In the genomic region with DNA sequence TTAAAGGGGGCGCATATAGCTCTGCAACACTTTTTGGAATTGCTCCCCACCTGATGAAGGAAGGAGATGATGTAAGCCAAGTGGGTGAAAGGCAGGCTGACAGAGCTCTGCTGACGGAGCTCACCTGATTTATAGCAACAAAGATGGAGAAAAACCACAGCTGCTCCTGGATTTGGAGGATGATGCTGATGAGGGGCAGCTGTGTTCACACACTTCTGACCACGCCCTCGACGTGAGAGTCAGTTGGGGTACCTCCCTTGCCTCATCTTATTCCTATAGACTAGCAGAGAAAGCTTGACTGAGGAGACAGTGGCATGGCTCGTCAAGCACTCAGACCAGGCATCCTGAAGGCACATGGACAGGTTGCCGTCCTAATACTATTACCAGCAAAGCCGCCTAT, we compare ENCODE assay signal across 11 mouse cellular contexts. TPM values are rescaled to one million over a fixed set of nuclear protein-coding genes. Genes with fewer than 3 reads are reported as not detected.
DNase-seq lines count a peak whose midpoint lies in the region; ATAC-seq lines count a peak whose summit lies in the region.
"Had no signal": no experiment of that assay in that cellular context is flagged by ENCODE, and none has a peak within 500 bp of the region (broad histone marks: within the 10 kb centered on the region; RNA-seq: fewer than 3 reads in every experiment).

Fam241b (minus strand) TSS at position 101 of the 400 bp plus-strand sequence.

- no peaks in the 10 kb centered on the region for H3K9me3 ChIP-seq in embryonic facial prominence, embryonic 12.5 days
- H3K9me3 ChIP-seq in midbrain, embryonic 14.5 days (ENCODE audit: control insufficient read depth, low read length) = no peaks in the 10 kb centered on the region

- no peaks in the 10 kb centered on the region for H3K4me1 ChIP-seq in embryonic facial prominence, embryonic 12.5 days
- no peaks in the 10 kb centered on the region for H3K4me1 ChIP-seq in midbrain, embryonic 14.5 days (ENCODE audit: control insufficient read depth, insufficient read depth, low read length)

- H3K4me3 ChIP-seq in embryonic facial prominence, embryonic 12.5 days = no peak within 1 kb of the TSS
- H3K4me3 ChIP-seq in midbrain, embryonic 14.5 days (replicated peaks; ENCODE audit: low read depth, low read length) = no peak within 1 kb of the TSS

- no peak within 1 kb of the TSS for H3K27ac ChIP-seq in embryonic facial prominence, embryonic 12.5 days
- H3K27ac ChIP-seq in midbrain, embryonic 14.5 days (replicated peaks; ENCODE audit: low read depth, low read length) = no peak within 1 kb of the TSS

- H3K27me3 ChIP-seq in embryonic facial prominence, embryonic 12.5 days = peaks cover 3% of the 10 kb centered on the region
- no peaks in the 10 kb centered on the region for H3K27me3 ChIP-seq in midbrain, embryonic 14.5 days (ENCODE audit: control insufficient read depth, insufficient read depth, low read length)

- no peak for DNase-seq in layer of hippocampus, adult 18-20 months (ENCODE audit: low spot score in 2 of 2)
- DNase-seq in layer of hippocampus, adult 9-10 months (ENCODE audit: low spot score) = no peak
- no peak for DNase-seq in large intestine, adult 2 months (ENCODE audit: low read depth, low spot score)
- no peak for DNase-seq in midbrain, embryonic 14.5 days
- DNase-seq in thymus, postnatal 4 days = no peak
- DNase-seq in heart, adult 11 months = no peak
- DNase-seq in right cerebral cortex, adult 2 months (ENCODE audit: low spot score in 2 of 2) = no peak
- DNase-seq: adrenal gland, postnatal 10 days; kidney, postnatal 4 days had no signal

- no peak within 1 kb of the TSS for H3K9ac ChIP-seq in embryonic facial prominence, embryonic 12.5 days
- no peak within 1 kb of the TSS for H3K9ac ChIP-seq in midbrain, embryonic 14.5 days (replicated peaks; ENCODE audit: low read length)

- no peak within 1 kb of the TSS for H3K4me2 ChIP-seq in embryonic facial prominence, embryonic 12.5 days (replicated peaks)
- H3K4me2 ChIP-seq in midbrain, embryonic 14.5 days (ENCODE audit: low read length) = no peak within 1 kb of the TSS

- H3K36me3 ChIP-seq in embryonic facial prominence, embryonic 12.5 days = no peaks in the 10 kb centered on the region
- no peaks in the 10 kb centered on the region for H3K36me3 ChIP-seq in midbrain, embryonic 14.5 days (ENCODE audit: control insufficient read depth, insufficient read depth, low read length)

- ATAC-seq in embryonic facial prominence, embryonic 12.5 days (ENCODE audit: insufficient number of reproducible peaks, insufficient read depth, low FRiP score, low TSS enrichment) = no peak
- ATAC-seq in midbrain, embryonic 14.5 days (ENCODE audit: low FRiP score, low TSS enrichment) = no peak
- ATAC-seq: CD4-positive, CD25-positive, alpha-beta regulatory T cell, adult 4 months had no signal

- 60% methylated on average over 8 of the region's 8 CpGs for WGBS in embryonic facial prominence, embryonic 12.5 days
- WGBS in large intestine, adult 2 months = 39% methylated on average over 8 of the region's 8 CpGs
- 75% methylated on average over 8 of the region's 8 CpGs for WGBS in midbrain, embryonic 14.5 days

RNA-seq across cellular contexts. Expression of gene Fam241b, which starts in this region (rescaled TPM):
- 10 to 100 TPM; 37.5 to 48.0 TPM for total RNA-seq in layer of hippocampus, adult 18-20 months (2021)
- 20.9 and 22.3 TPM in 2 replicates for polyA plus RNA-seq in embryonic facial prominence, embryonic 12.5 days (2016; fragmentation: Nextera tagmentation; extraction: Ambion mirVana)
- polyA plus RNA-seq in large intestine, adult 2 months (2012; rRNA removed) = 17.9 and 21.8 TPM in 2 replicates
- 48.3 and 107 TPM in 2 replicates for polyA plus RNA-seq in midbrain, embryonic 14.5 days (2014; fragmentation: Nextera tagmentation; extraction: Ambion mirVana)
